Mouse (Mus musculus): ENCODE results near the gene Acoxl. TPM values are rescaled to one million over a fixed set of nuclear protein-coding genes. Genes with fewer than 3 reads are reported as not detected.

The Acoxl gene
- total RNA-seq (2021) (1 to 10 TPM in 1 of 2 experiments, under 1 TPM in 1; 0.35 to 1.4 TPM), polyA plus RNA-seq (2012; rRNA removed) (0.60 and 0.94 TPM in 2 replicates)
- long read RNA-seq: 0 reads

- DNase-seq: no peak
These were observed at the start of gene Acoxl for GRCm38 (mm10) chr2:127838576-127838975. Acoxl (plus strand) TSS chr2:127838876.

GRCm38 (mm10) chr2:127789138-127789537 is 49.5 kb upstream of the Acoxl start:
- DNase-seq: peak; percentile 34

GRCm38 (mm10) chr2:127789651-127790270 is 48.9 kb upstream of the Acoxl start:
- peak; percentile 22 for DNase-seq

- DNase-seq: peak; percentile 93
These were observed 46.6 kb upstream of the Acoxl start, which contains the start of gene Mtln for GRCm38 (mm10) chr2:127791919-127792603. Mtln (minus strand) TSS chr2:127792488.

GRCm38 (mm10) chr2:127831401-127832102 is 7.1 kb upstream of the Acoxl start, which contains the start of gene Bub1:
Bub1 (minus strand) TSS chr2:127831865.
- DNase-seq: peak; percentile 95

GRCm38 (mm10) chr2:127832103-127832832 is 6.4 kb upstream of the Acoxl start:
- DNase-seq: no peak

- no peak for DNase-seq
These were observed 5.9 kb upstream of the Acoxl start for GRCm38 (mm10) chr2:127832833-127833190.

GRCm38 (mm10) chr2:127839425-127839824 is 749 bp downstream of the Acoxl start:
- DNase-seq: no peak

- DNase-seq: no peak
These were observed 2.7 kb downstream of the Acoxl start for GRCm38 (mm10) chr2:127841402-127841801.

- peak; percentile 15 for DNase-seq
These were observed 3.7 kb downstream of the Acoxl start for GRCm38 (mm10) chr2:127842421-127842820.

- DNase-seq: peak; percentile 8
These were observed 6.8 kb downstream of the Acoxl start for GRCm38 (mm10) chr2:127845346-127845982.

GRCm38 (mm10) chr2:127846008-127846407 is 7.3 kb downstream of the Acoxl start:
- DNase-seq: no peak

GRCm38 (mm10) chr2:127846571-127846970 is 7.9 kb downstream of the Acoxl start:
- DNase-seq: no peak

- DNase-seq: peak; percentile 6
These were observed 11.7 kb downstream of the Acoxl start for GRCm38 (mm10) chr2:127850371-127850770.

- peak; percentile 70 for DNase-seq
These were observed 15.8 kb downstream of the Acoxl start for GRCm38 (mm10) chr2:127854332-127854991.

GRCm38 (mm10) chr2:127864381-127864780 is 25.7 kb downstream of the Acoxl start:
- DNase-seq: no peak

GRCm38 (mm10) chr2:127881063-127881462 is 42.4 kb downstream of the Acoxl start:
- no peak for DNase-seq

GRCm38 (mm10) chr2:127889432-127889831 is 50.8 kb downstream of the Acoxl start:
- peak; percentile 86 for DNase-seq

- DNase-seq: no peak
These were observed 51.3 kb downstream of the Acoxl start for GRCm38 (mm10) chr2:127889979-127890378.

- peak; percentile 91 for DNase-seq
These were observed 51.9 kb downstream of the Acoxl start for GRCm38 (mm10) chr2:127890526-127890925.

GRCm38 (mm10) chr2:127891056-127891455 is 52.4 kb downstream of the Acoxl start:
- no peak for DNase-seq

Measured in adrenal gland, adult 2 months (tissue).